Mouse (Mus musculus): ENCODE data around the gene Klhl5.

Klhl5 gene

GRCm38 (mm10) chr5:65145499-65146101 lies 38.3 kb downstream of the Klhl5 start:
- DNase-seq (ENCODE audit: low read depth, low spot score) = no peak

DNA sequence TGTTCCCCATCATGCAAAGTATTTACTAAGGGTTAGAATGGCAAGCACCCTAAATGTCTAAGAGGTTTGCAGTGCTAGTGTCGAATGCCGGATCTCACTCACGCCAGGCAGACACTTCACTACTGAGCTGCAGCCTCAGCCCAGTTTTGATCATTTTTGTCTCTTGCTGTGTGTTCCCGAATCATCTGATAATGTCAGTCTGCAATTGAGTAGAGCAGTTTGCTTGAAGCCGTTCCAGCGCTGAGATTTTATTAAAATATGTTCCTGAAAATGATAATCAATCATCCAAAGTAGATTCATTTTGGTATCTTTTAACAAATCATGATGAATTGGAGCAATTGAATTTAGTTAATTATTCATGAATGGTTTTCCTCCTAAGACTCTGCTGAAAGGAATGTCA lies 39.4 kb downstream of the Klhl5 start:
- no peak for DNase-seq (ENCODE audit: low read depth, low spot score)

DNA sequence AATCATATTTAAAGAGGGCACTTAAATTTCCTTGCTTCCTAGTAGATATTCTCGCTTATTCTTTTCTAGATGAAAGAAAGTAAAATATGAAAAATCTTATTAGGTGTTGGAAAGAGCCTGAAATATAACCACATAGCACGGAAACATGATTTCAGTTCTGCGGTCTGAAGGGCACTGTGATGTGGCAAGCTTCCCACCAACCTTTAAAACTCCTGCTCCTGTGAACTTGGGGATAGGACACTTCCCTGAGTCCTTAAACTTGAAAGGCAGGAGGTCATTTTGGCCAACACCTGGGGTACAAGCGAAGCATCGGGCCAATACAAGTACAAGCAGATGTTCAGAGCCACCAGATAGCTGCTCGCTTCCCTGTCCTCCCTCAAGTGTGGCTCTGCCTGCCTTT lies 42.4 kb downstream of the Klhl5 start:
- no peak for DNase-seq (ENCODE audit: low read depth, low spot score)

GRCm38 (mm10) chr5:65150376-65150955 lies 43.1 kb downstream of the Klhl5 start:
- DNase-seq (ENCODE audit: low read depth, low spot score) = no peak

DNA sequence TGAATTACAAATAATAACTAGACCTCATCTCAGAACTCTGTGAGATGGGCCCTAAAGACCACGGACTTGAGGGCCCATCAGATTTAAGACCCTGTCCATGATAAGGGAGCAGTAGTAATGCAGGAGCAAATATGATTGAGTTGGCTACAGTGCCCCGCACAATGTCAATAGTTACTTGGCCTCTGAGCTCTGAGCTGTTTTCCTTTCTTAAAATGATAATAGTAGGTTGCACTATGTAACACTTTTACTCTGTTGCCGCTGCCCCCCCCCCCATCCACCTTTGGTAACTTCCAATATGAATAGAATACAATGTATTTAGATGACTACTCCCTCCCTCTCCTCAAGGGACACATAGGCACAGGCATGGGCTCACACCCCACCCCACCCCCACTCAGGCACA lies 43.9 kb downstream of the Klhl5 start:
- DNase-seq (ENCODE audit: low read depth, low spot score) = no peak

GRCm38 (mm10) chr5:65151767-65152166 lies 44.4 kb downstream of the Klhl5 start:
- no peak for DNase-seq (ENCODE audit: low read depth, low spot score)

- DNase-seq (ENCODE audit: low read depth, low spot score) = no peak
These were observed 46.9 kb downstream of the Klhl5 start for GRCm38 (mm10) chr5:65154287-65154686.

GRCm38 (mm10) chr5:65156853-65157252 lies 49.5 kb downstream of the Klhl5 start:
- peak; percentile 63 for DNase-seq (ENCODE audit: low read depth, low spot score)

DNA sequence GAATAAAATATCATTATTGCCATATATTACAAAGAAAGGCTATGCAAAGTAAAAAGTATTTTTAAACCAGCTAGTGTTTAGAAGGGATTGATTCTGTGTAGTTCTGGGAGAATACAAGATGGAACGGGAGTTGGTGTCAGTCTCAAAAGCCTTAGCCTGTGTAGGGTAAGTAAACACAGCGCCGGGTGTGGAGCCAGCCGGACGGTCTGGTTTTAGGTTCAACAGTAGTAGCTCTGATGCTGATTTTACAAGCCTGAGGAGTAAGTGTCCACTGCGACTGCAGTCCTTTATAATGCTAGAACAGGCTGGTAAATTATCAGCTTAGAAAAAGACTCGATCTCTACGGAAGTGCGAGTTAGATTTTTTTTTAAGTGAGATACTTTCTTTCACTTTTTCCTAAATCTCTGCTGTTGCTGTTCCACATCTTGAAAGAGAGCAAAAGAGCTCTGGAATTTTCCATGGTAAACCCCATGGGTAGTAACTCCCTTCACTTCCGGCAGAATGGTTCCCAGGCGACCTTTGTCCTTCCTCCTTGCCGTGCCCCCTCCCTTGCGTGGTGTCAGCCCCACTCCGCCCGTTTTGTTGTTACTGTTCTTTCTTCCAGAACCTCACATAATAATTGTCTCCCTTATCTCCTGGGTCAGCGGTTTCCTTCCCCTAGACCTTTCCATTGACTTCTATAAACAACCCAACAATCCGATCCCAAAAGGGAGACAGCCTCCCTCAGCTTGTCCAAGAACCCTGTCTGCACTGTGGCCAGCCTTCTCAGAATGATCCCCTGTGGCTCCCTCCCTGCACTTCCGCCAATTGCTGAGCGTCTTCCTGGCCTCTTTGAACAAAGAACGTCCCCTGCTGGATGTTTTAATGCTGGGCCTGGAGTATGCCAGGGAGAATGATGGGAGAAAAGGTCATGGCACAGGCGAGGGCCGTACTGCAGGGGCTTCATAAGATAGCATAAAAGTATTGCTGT lies 50.4 kb downstream of the Klhl5 start:
- DNase-seq (ENCODE audit: low read depth, low spot score) = no peak

- DNase-seq (ENCODE audit: low read depth, low spot score) = no peak
These were observed 51.5 kb downstream of the Klhl5 start for GRCm38 (mm10) chr5:65158696-65159305.

GRCm38 (mm10) chr5:65163001-65163400 lies 55.7 kb downstream of the Klhl5 start:
- DNase-seq (ENCODE audit: low read depth, low spot score) = no peak

DNA sequence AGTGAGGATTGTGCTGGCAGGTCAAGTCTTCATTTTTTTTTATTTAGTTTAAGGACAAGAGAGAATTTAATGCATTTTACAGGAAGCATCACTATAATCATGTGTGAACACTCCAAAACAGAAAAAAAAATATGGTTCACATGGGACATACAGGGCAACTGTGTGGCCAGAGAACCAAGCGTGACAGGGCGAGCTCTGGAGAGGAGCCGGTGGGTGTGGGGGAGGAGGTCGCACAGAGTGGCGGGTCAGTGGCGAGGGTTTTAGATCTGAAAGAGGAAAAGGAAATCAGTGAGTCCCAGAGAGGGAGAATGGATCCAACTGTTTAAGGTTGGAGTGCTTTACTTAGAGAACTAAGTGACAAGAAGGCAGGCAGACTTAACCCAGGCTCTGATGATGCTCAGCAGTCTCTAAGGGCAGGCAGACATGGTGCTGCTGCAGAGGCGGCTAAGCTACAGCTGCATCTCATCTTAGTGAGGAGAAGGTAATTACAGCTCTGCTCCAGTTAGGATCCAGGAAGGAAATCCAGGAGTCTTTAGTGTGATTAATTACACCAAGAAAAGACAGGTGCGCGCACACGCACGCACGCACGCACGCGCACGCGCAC lies 56.3 kb downstream of the Klhl5 start:
- DNase-seq (ENCODE audit: low read depth, low spot score) = no peak

GRCm38 (mm10) chr5:65170206-65170605 lies 62.9 kb downstream of the Klhl5 start:
- DNase-seq (ENCODE audit: low read depth, low spot score) = no peak

GRCm38 (mm10) chr5:65175035-65175917 lies 67.9 kb downstream of the Klhl5 start:
- no peak for DNase-seq (ENCODE audit: low read depth, low spot score)

GRCm38 (mm10) chr5:65175918-65176484 lies 68.7 kb downstream of the Klhl5 start:
- DNase-seq (ENCODE audit: low read depth, low spot score) = no peak

GRCm38 (mm10) chr5:65177026-65177514 lies 69.7 kb downstream of the Klhl5 start:
- DNase-seq (ENCODE audit: low read depth, low spot score) = no peak

GRCm38 (mm10) chr5:65178477-65178876 lies 71.1 kb downstream of the Klhl5 start:
- no peak for DNase-seq (ENCODE audit: low read depth, low spot score)

DNA sequence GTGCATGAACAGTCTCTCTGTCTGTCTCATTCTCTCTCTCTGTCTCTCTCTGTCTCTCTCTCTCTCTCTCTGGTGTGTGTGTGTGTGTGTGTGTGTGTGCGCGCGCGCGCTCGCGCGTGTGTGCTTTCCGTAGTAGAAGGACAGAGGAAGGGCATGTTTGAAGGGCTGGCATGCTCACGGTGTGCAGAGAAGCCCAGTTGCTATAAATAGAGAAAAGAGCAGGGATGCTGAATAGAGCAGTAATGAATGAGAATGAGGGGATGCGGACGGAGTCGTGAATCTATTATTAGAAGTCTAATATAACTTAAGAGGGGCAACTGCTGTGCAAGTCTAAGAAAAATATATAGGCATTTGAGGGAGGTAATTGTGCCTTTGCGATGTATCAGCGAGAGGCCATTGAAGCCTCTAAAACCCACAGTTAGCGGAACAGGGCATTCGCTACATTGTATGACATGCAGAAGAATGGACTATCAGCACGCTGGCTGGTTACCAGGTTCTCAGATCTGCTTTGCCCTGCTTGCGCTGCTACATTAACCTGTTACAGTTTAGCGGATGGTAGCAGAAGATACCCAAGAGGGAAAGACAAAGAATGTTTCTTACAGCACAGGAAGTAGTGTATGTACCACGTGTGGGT lies 73.9 kb downstream of the Klhl5 start:
- DNase-seq (ENCODE audit: low read depth, low spot score) = no peak

DNA sequence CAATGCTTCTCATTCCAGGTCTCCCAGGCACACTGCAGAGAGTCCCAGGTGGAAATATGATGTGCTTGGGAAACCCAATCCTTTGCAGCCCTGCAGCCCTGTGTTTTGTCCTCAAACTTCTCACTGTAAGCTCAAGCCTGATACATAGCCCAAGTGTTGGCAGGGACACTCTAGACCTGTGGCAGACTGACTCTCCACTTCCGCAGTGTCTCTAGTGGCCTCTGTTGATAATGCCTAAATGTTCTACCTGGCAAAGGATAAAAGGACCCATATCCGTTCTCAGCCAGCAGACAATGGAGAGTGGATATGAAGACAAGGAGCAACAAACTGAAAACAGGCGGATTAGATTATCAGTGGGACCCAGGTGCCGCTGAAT lies 74.4 kb downstream of the Klhl5 start:
- no peak for DNase-seq (ENCODE audit: low read depth, low spot score)

- no peak for DNase-seq (ENCODE audit: low read depth, low spot score)
These were observed 74.9 kb downstream of the Klhl5 start for GRCm38 (mm10) chr5:65182268-65182667.
